17 mouse cellular contexts compared by ENCODE assay signal in the genomic region with DNA sequence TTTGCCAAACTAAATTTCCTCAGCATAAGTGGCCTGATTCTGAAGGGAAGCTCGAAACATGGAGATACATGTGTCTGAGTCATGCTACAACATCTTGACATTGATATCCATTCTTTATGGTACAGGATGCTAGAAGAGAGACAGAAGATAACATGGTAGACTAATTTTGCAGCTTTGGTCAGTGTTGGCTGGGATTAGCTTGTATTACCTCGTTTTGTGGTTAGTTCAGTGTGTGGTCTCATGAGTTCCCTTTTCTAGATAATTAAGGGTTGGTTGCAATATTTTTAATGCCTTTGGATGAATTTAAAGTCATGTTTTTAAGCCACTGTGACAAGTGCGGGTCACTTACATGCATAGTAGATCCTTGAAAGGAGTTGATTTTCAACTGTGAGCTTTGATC.
DNase-seq lines count a peak whose midpoint lies in the region; ATAC-seq lines count a peak whose summit lies in the region.
"Had no signal": no experiment of that assay in that cellular context is flagged by ENCODE, and none has a peak within 500 bp of the region (broad histone marks: within the 10 kb centered on the region; RNA-seq: fewer than 3 reads in every experiment).

No protein-coding gene starts in this region.

- ATAC-seq in common myeloid progenitor, adult 5-6 weeks (replicated peaks; ENCODE audit: low read depth, poor library complexity, severe bottlenecking), result peak; percentile 89
- ATAC-seq in hematopoietic stem cell, adult 5-6 weeks (replicated peaks in 1 of 2; ENCODE audit: insufficient read depth in 1 of 2, low FRiP score in 2 of 2, low TSS enrichment in 1 of 2, low read depth in 1 of 2, poor library complexity in 2 of 2, severe bottlenecking in 2 of 2), result peak; percentile 56 to 78; a peak in 3 of 4 replicates
- ATAC-seq: forebrain, embryonic 14.5 days; forebrain, embryonic 16.5 days had no signal

- DNase-seq in 416B (ENCODE audit: low read depth) (peak; percentile 2), MN1 (ENCODE audit: low spot score) (no peak)
- no peak for DNase-seq in cerebellum, adult 8-10 months
- DNase-seq in ovary, postnatal 10 days (ENCODE audit: low spot score), result no peak
- DNase-seq: adrenal gland, adult 2 months; adrenal gland, postnatal 10 days; adrenal gland, postnatal 25 days; cerebellum, adult 11 months; cerebellum, adult 18-20 months; cerebellum, adult 9-10 months; cerebellum, postnatal 10 days; cerebellum, postnatal 25 days; embryo, embryonic 11 days had no signal
